Mouse (Mus musculus) T-cell, adult 2 months (primary cell): ENCODE measurements around the gene Dnajc4.
A peak's percentile ranks its signal among the peaks of the same experiment; 100 is the strongest.

Experiments used
- DNase-seq: peaks from one replicate; pipeline ENCODE4 v3.0.0; 2022; ENCODE audit warnings: low spot score

Gene Dnajc4

DNA sequence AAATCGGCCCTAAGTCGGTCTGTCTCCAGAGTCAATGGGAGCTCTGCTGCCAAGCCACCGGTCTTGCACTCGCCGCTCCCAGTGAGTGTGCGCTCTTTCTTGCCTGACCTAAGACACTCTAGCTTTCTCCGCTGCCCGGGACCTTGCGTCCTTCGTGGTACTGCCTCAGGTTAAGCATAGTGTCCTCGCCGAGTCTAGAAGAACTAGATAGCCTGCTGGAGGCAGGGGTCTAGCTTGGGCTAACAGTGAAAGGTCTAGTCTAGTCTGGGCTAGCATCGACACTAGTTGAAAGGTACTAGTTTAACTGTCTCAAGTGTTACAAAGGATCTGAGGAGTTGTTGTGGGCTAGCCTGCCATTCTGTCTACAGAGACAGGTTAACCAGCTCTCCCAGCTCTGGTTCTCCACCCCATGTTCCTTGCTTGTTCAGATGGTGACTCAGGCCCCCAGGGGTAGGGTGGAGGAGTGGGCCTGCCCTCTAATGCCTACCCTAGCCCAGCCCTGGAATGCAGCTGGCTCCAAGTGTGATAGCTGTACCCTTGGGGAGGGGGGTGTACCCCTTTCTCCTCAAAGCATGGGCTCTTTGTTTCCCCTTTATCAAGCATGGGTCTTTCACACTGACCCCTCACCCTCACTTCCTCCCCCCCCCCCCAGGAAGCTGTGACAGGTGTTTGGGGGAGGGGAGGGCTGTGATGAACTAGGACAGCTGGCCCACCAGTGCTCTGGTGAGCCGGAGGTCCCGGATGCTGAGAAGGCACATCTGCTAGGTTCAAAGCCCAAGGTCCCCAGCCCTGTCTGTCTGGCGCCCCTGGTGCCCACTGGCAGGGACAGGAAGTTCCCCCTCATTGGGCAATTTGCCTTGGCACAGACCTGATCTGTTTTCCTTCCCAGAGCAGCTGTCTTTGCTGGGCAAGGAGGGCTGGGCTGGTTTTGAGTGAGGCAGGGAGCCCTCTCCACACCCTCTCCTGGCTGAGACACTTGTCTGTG, 16.5 kb downstream of the Dnajc4 start, which contains the start of gene Plcb3:
Gene Plcb3 (minus strand): TSS at position 934 of the 985 bp plus-strand sequence.
- DNase-seq, result peak; percentile 68

GRCm38 (mm10) chr19:6974211-6975205, 17.9 kb downstream of the Dnajc4 start, which contains the start of gene Ppp1r14b:
TSS of gene Ppp1r14b (plus strand) at chr19:6974968.
- DNase-seq, result peak; percentile 77

- DNase-seq, result no peak
Measured at GRCm38 (mm10) chr19:6973581-6974190, 18.7 kb downstream of the Dnajc4 start.

DNA sequence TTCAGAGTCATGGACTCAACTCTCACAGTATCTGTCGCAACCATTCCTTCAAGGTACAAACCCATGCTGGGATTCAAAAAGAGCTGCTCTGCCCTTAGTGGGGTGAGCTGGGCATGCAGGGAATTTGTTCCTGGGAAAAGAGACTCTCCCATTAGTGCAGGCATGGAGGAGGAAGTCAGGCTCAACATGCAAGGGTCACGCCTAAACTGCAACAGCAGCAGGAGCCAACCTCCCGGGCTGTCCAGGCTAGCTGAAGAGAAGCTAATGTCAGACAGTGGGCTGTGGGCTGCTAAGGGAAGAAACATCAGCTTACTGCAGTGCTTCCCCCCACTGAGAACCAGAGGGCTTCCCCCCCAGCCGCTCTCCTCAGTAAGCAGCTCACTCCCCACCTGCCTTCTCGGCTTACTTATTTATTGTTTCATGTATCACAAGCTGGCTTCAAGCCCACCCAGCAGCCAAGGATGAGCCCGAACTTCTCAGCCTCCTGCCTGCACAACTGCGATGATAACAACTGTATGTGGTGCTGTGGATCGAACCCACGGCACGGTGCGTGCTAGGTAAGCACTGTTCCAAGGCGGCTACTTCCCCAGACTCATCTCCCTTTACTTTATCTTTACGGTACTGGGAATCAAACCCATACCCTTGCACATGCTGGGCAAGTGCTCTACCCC, 20.0 kb downstream of the Dnajc4 start:
- DNase-seq, result no peak

GRCm38 (mm10) chr19:6971644-6972043, 20.7 kb downstream of the Dnajc4 start:
- no peak for DNase-seq

DNA sequence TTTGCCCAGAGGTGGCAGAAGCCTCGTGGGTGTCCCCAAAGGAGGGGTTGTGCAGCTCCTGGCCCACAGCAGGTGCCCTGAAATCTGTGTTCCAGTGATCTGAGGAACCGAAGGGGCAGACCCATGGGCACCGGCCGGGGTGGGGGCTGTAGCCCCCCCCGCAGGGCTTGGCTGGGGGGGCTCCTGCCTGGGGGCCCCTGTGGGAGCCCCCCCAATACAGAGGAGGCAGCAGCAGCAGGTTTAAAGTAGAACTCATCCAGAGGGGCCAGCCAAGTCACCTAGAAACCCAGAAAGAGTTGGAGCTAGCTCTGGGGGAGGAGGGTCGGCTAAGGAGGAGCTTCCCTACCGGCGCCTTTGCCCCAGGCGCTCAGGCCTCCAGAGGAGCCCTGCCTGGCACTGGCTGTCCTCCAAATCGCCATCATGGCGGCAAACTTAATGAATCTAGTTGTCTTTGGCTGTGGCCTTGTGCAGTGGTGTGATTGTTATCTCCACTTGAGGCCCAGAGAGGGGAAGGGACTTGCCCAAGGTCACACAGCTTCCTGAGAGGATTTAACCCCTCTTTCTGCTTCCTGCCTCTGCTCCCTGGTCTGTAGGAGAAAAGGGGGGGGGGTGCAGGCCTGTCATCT, 21.8 kb downstream of the Dnajc4 start:
- DNase-seq, result no peak

- peak; percentile 65 for DNase-seq
Measured at GRCm38 (mm10) chr19:6969665-6970381, 22.5 kb downstream of the Dnajc4 start.

DNA sequence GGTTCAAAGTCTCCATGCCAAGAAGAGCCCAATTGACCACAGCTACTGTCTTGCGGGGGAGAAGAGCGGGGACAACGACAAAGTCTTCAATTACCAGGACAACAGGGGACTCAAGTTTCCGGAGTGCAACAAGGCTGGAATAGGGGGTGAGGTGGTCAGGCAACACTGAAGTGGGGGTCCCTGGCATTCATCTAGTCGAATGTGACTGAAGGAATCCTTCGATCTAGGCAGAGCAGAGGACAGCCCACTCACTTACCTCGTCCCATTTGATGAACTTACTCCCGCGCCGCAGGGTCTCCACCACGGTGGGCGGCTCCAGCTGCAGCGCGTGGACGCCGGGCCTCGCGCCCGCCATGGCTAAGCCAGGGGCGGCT, 23.1 kb downstream of the Dnajc4 start:
- no peak for DNase-seq

DNA sequence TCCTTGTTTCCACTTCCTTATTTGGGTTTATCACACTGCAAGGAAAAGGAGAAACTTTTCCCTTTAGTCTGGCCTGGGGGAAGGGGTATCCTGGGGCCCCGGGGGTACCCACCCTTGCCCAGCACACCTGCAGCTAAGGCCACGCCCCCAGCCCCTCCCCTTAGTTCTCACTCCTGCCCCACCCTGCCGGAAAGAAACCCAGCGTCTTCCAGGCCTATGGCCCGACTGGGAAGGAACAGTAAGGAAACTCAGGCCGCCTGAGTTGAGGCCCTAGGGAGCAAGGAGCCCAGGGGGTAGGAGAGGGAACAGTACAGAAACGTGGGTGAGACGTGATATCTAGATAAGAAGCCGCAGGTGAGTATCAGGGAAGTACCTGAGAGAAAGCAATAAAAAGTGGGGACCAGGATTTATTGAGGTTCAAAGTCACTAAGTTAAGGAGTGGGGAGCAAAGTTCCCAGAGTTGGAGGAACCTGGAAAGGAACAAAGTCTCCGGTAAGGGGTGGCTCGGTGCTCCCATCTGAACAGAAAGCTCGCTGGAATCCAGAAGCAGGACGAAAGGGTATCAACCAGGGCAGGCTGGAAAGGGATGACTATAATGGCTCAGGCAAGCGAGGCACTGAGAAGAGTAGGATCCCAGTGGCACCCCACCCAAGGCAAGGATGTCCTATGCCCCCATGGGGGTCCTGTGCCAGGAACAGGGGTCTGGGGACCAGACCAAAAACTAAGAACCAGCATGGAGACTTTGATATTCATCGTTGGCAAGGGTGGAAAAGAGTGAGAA, 23.7 kb downstream of the Dnajc4 start:
- no peak for DNase-seq

DNA sequence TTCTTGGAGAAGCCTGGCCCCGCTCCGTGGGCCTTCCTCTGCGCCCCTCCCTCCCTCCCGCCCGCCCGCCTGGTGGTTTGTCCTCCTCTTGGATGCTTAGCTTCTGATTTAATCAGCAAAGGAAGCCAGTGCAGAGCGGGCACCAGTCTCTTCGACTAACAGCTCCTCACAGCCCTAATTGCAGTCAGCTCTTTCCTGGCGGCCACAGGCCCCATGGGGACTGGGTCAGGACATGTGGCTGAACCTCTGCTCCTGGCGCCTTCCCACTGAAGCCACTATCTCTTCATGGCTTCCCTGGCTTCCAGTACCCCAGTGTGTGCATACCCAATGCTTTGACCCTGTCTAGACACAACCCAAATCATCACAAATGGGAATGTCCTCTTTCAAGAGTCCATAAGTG, 35.9 kb downstream of the Dnajc4 start:
- no peak for DNase-seq

- DNase-seq, result no peak
Measured at GRCm38 (mm10) chr19:6955424-6955823, 36.9 kb downstream of the Dnajc4 start.

GRCm38 (mm10) chr19:6954046-6954445, 38.3 kb downstream of the Dnajc4 start:
- DNase-seq, result no peak

DNA sequence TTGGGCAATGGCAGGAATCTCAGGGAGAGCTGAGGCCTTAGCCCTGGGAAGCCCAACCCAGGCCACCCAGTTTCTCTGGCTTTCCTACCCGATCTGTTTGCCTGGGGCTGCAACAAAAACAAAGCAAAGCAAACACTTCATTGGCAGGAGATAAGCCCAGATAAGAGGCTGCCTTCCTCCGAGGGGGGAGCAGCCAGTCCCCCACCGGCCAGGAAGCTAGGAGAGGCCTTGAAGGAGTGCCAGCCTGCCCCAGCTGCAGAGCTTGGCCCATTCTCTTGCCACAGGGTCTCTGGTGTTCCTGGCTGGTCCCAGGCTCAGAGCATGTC, 39.7 kb downstream of the Dnajc4 start:
- no peak for DNase-seq

GRCm38 (mm10) chr19:6951994-6952711, 40.2 kb downstream of the Dnajc4 start:
- DNase-seq, result peak; percentile 34

DNA sequence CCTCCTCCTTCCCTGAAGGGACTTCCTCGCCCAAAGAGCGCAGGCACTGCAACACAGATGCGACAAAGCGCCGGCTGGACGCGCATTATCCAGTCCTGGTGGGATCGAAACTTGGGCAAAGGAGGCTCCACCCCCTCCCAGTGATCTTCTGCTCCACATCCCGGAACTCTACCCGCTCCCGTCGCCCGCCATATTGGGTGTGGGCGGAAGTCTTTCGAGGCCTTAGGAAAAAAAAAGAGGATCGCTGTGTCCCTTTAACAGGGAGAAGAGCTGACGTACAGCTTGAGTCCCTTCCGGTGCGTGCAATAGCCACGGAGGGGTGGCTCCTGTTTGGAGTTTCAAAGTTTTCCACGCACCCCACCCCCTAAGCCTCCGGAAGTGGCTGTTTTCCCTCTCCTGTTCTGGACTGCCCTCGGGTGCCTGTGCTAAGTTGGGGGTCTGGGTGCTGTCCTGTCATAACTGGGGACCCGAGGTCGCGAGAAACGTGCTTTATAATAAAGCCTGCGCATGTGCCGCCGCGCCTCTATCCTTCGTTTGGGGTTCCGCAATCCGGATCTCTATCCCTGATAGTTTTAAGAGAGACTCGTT, 40.9 kb downstream of the Dnajc4 start:
- DNase-seq, result peak; percentile 62

- DNase-seq, result peak; percentile 37
Measured at GRCm38 (mm10) chr19:6950613-6951153, 41.7 kb downstream of the Dnajc4 start.

DNA sequence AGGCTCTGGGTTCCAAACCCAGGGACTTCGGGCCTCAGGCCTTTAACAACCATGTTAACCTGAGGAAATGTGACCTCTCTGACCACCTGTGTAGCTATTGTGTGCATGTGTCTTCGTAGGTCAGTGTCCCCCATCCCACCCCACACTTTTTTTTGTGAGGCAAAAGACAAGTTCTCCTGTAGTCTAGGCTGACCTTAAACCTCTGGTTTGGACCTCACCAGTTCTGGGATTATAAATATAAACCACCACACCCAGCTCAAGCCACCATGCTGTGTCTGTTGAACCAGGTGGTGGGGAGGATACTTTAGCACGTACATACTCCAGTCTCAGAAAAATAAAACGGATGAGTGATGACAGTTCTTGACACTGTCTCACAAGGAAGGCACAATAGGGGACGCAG, 42.4 kb downstream of the Dnajc4 start:
- no peak for DNase-seq

DNA sequence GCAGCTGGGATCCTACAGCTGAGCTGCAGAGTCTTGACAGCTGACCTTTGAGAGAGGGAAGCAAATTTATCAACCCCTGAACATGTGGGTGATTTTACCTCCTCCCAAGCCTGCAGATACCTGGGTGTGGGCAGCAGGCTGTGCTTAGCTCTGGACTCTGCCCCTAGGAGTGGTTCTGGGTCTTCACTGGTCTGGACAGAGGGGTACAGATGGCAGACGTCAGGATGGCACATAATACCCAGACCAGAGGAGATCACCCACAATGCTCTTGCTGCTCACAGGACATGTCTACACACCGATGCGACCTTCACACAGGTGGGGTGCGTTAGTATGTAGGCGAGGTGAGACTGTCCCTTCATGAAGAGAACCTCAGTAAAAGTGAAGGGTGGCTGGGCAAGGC, 42.8 kb downstream of the Dnajc4 start:
- DNase-seq, result no peak
